Mouse (Mus musculus): Measurements from ENCODE around the gene Fam131c. TPM values are rescaled to one million over a fixed set of nuclear protein-coding genes. Genes with fewer than 3 reads are reported as not detected.

Gene Fam131c
- total RNA-seq, 2 experiments from 2014 or later = 2.1 to 3.3 TPM

Small RNAs within 50 kb of the gene (microRNA-seq; reads per million reads assigned to microRNA genes)
- gene Gm25690 = 0 reads per million in 2 experiments

Other genes starting within 250 kb of the Fam131c start
- 10 to 100 TPM; 47.4 to 62.3 TPM for gene Szrd1, start 228.4 kb upstream of the Fam131c start, total RNA-seq (2021)
- 10 to 100 TPM; 23.7 to 24.5 TPM for gene Fbxo42, start 220.3 kb upstream of the Fam131c start, total RNA-seq (2021)
- gene Rsg1, start 154.3 kb upstream of the Fam131c start, total RNA-seq (2021) = 1 to 10 TPM; 2.7 to 4.1 TPM
- gene Arhgef19, start 128.7 kb upstream of the Fam131c start, total RNA-seq (2021) = 10 to 100 TPM; 15.5 to 15.9 TPM
- gene Epha2, start 67.0 kb upstream of the Fam131c start, total RNA-seq (2021) = 1 to 10 TPM; 1.3 to 1.7 TPM
- gene Clcnka, start 30.5 kb downstream of the Fam131c start, total RNA-seq (2021) = not detected
- not detected for gene Clcnkb, start 47.8 kb downstream of the Fam131c start, total RNA-seq (2021)
- gene Hspb7, start 52.6 kb downstream of the Fam131c start, total RNA-seq (2021) = not detected
- gene Srarp, start 67.9 kb downstream of the Fam131c start, total RNA-seq (2021) = 1 to 10 TPM; 4.7 to 5.1 TPM
- 10 to 100 TPM; 34.1 to 34.9 TPM for gene Zbtb17, start 76.4 kb downstream of the Fam131c start, total RNA-seq (2021)
- gene Spen, start 170.4 kb downstream of the Fam131c start, total RNA-seq (2021) = 10 to 100 TPM; 55.3 to 66.7 TPM
- 1 to 10 TPM in 1 of 2 experiments, under 1 TPM in 1; 0.50 to 1.0 TPM for gene Fblim1, start 237.9 kb downstream of the Fam131c start, total RNA-seq (2021)